Mouse (Mus musculus) heart, embryonic 16.5 days (tissue): ENCODE data around the gene Gm10974. TPM values are rescaled to one million over a fixed set of nuclear protein-coding genes. Genes with fewer than 3 reads are reported as not detected.

Experiments used
- ATAC-seq: fragments of 200-750 bp; cut with Nextera tagmentation; replicated peaks from 2 replicates; pipeline ENCODE4 v1.8.0; 2017; ENCODE audit warnings: moderate number of reproducible peaks; ENCODE audit not compliant: insufficient read depth, low FRiP score; ENCODE audit errors: extremely low read depth
- H3K27ac ChIP-seq: fragments of 300-500 bp; sonication (generic); 2 replicates; pipeline ENCODE4 v1.5.1; 2014; ENCODE audit warnings: mild to moderate bottlenecking, low read length, control low read depth, moderate library complexity
- H3K27me3 ChIP-seq: fragments of 300-500 bp; sonication (generic); 2 replicates; pipeline ENCODE4 v1.6.1; 2014; ENCODE audit warnings: low read length, mixed read lengths; ENCODE audit not compliant: control insufficient read depth, insufficient read depth
- H3K36me3 ChIP-seq: fragments of 300-500 bp; sonication (generic); 2 replicates; pipeline ENCODE4 v1.6.1; 2014; ENCODE audit not compliant: control insufficient read depth, insufficient read depth
- H3K4me1 ChIP-seq: fragments of 300-500 bp; sonication (generic); 2 replicates; pipeline ENCODE4 v1.6.1; 2014; ENCODE audit warnings: low read length, mixed read lengths; ENCODE audit not compliant: control insufficient read depth, insufficient read depth
- H3K4me2 ChIP-seq: fragments of 300-500 bp; sonication (generic); 2 replicates; pipeline ENCODE4 v1.6.1; 2014; ENCODE audit warnings: low read depth, mild to moderate bottlenecking, control low read depth, low read length
- H3K4me3 ChIP-seq: fragments of 300-500 bp; sonication (generic); 2 replicates; pipeline ENCODE4 v1.5.1; 2014; ENCODE audit warnings: mild to moderate bottlenecking, control low read depth, low read length
- H3K9ac ChIP-seq: fragments of 300-500 bp; sonication (generic); 2 replicates; pipeline ENCODE4 v1.6.1; 2014; ENCODE audit warnings: low read length, control low read depth
- H3K9me3 ChIP-seq: fragments of 300-500 bp; sonication (generic); replicated peaks from 2 replicates; pipeline ENCODE4 v1.6.1; 2016; ENCODE audit warnings: low read length; ENCODE audit not compliant: control insufficient read depth
- WGBS: fragments of 180-500 bp; shearing (Covaris S2); extraction: QIAGEN DNeasy Blood & Tissue Kit; methylation state at CpG from one replicate; pipeline ENCODE4 v1.1.7; 2014; 5-methylcytosine and 5-hydroxymethylcytosine counted together
- polyA plus RNA-seq: library from polyadenylated mRNA; unstranded; fragments of >200 nt; fragmentation: Nextera tagmentation; extraction: Ambion mirVana; gene quantifications from 2 replicates; pipeline ENCODE4 v1.2.1, GENCODE M21; 2015

Gene Gm10974
- polyA plus RNA-seq, 1 experiment from 2014 or later: not detected

DNA sequence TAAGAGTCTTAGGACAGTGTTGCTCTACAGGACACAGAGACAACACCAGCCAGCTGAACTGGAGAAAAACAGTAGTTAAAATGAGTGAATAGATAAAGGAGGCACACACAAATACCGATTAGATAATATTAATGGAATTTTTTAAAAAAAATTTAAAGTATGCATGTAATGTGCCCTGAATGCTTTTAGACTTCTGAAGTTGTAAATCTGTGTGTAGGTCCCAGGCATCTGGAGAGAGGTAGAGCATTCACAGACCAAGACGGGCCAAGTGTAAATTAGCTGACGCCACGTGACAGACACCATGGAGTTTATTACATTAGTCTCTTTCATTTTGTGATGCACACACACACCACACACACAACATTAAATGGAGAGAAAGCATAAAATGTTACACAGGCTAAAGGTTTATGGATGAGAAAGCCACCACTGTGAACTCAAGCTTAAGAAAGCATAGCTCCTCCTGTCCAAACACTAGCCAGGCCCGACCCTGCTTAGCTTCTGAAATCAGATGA is 4.3 kb downstream of the Gm10974 start:
- Histone ChIP-seq H3K27ac (no peak overlapping the region; the same call in 1 of the 2 replicates), H3K4me3 (no peak overlapping the region)

GRCm38 (mm10) chr7:66370970-66371369 is 5.3 kb downstream of the Gm10974 start:
- Histone ChIP-seq H3K9ac (no peak overlapping the region), H3K36me3 (no peaks in the 10 kb centered on the region), H3K27me3 (no peaks in the 10 kb centered on the region), H3K4me2 (no peak overlapping the region), H3K9me3 (no peaks in the 10 kb centered on the region), H3K27ac (no peak overlapping the region), H3K4me1 (peaks cover 7% of the 10 kb centered on the region), H3K4me3 (no peak overlapping the region)
- no peak for ATAC-seq
- 76% methylated on average over 6 of the region's 6 CpGs for WGBS

More for the DNA sequence above, 4.3 kb downstream of the Gm10974 start:
- ATAC-seq: no peak
- 43% methylated on average over 5 of the region's 5 CpGs for WGBS
- Histone ChIP-seq H3K27me3 (no peaks in the 10 kb centered on the region), H3K36me3 (no peaks in the 10 kb centered on the region), H3K4me2 (no peak overlapping the region), H3K9me3 (no peaks in the 10 kb centered on the region), H3K4me1 (peaks cover 7% of the 10 kb centered on the region), H3K9ac (no peak overlapping the region; the same call in 1 of the 2 replicates)

- no peak overlapping the region for H3K27ac ChIP-seq
- H3K27me3 ChIP-seq: no peaks in the 10 kb centered on the region
- H3K4me2 ChIP-seq: no peak overlapping the region
- H3K36me3 ChIP-seq: no peaks in the 10 kb centered on the region
- H3K9me3 ChIP-seq: no peaks in the 10 kb centered on the region
- no peak overlapping the region for H3K4me3 ChIP-seq
- no peak for ATAC-seq
- H3K4me1 ChIP-seq: peaks cover 9% of the 10 kb centered on the region
- no peak overlapping the region for H3K9ac ChIP-seq
- 87% methylated on average over 3 of the region's 3 CpGs for WGBS
Observed at GRCm38 (mm10) chr7:66373391-66373790, 7.7 kb downstream of the Gm10974 start.

- Histone ChIP-seq H3K36me3 (peaks cover 5% of the 10 kb centered on the region; the same call in 1 of the 2 replicates), H3K27me3 (no peaks in the 10 kb centered on the region), H3K4me3 (no peak overlapping the region), H3K9ac (no peak overlapping the region), H3K9me3 (no peaks in the 10 kb centered on the region), H3K4me2 (no peak overlapping the region), H3K27ac (no peak overlapping the region), H3K4me1 (0 out of 2 replicates have a peak, but pooled peaks cover 2% of the 10 kb centered on the region)
- WGBS: 76% methylated on average over 4 of the region's 4 CpGs
- ATAC-seq: no peak
Observed at GRCm38 (mm10) chr7:66375736-66376135, 10.0 kb downstream of the Gm10974 start.

- Histone ChIP-seq H3K4me3 (no peak overlapping the region), H3K4me2 (no peak overlapping the region)
- 73% methylated on average over 10 of the region's 10 CpGs for WGBS
Observed at GRCm38 (mm10) chr7:66376560-66376959, 10.9 kb downstream of the Gm10974 start.

GRCm38 (mm10) chr7:66384213-66384612 is 18.5 kb downstream of the Gm10974 start:
- 49% methylated on average over 5 of the region's 5 CpGs for WGBS
- Histone ChIP-seq H3K27me3 (no peaks in the 10 kb centered on the region), H3K27ac (no peak overlapping the region; the same call in 1 of the 2 replicates), H3K4me3 (no peak overlapping the region), H3K4me2 (peak overlapping the region; percentile 31; the same call in 1 of the 2 replicates), H3K9ac (no peak overlapping the region), H3K4me1 (peaks cover 5% of the 10 kb centered on the region; the same call in 1 of the 2 replicates), H3K9me3 (no peaks in the 10 kb centered on the region), H3K36me3 (peaks cover 5% of the 10 kb centered on the region; the same call in 1 of the 2 replicates)
- no peak for ATAC-seq

More at GRCm38 (mm10) chr7:66376560-66376959, 10.9 kb downstream of the Gm10974 start:
- no peak overlapping the region for H3K27ac ChIP-seq
- no peaks in the 10 kb centered on the region for H3K27me3 ChIP-seq
- ATAC-seq: no peak
- H3K9ac ChIP-seq: no peak overlapping the region
- 0 out of 2 replicates have a peak, but pooled peaks cover 2% of the 10 kb centered on the region for H3K4me1 ChIP-seq
- peaks cover 5% of the 10 kb centered on the region; the same call in 1 of the 2 replicates for H3K36me3 ChIP-seq
- no peaks in the 10 kb centered on the region for H3K9me3 ChIP-seq

GRCm38 (mm10) chr7:66384891-66385290 is 19.2 kb downstream of the Gm10974 start:
- H3K4me1 ChIP-seq: peaks cover 5% of the 10 kb centered on the region; the same call in 1 of the 2 replicates
- no peak overlapping the region for H3K4me3 ChIP-seq
- no peaks in the 10 kb centered on the region for H3K9me3 ChIP-seq
- H3K27me3 ChIP-seq: no peaks in the 10 kb centered on the region
- H3K4me2 ChIP-seq: no peak overlapping the region
- no peak overlapping the region for H3K27ac ChIP-seq
- WGBS: 84% methylated on average over 8 of the region's 8 CpGs
- H3K9ac ChIP-seq: no peak overlapping the region
- ATAC-seq: no peak
- H3K36me3 ChIP-seq: peaks cover 5% of the 10 kb centered on the region; the same call in 1 of the 2 replicates

GRCm38 (mm10) chr7:66385826-66386225 is 20.1 kb downstream of the Gm10974 start:
- WGBS: 93% methylated on average over 12 of the region's 12 CpGs
- no peak overlapping the region for H3K27ac ChIP-seq
- H3K36me3 ChIP-seq: no peaks in the 10 kb centered on the region
- no peaks in the 10 kb centered on the region for H3K27me3 ChIP-seq
- ATAC-seq: no peak
- H3K4me1 ChIP-seq: peaks cover 5% of the 10 kb centered on the region; the same call in 1 of the 2 replicates
- H3K9me3 ChIP-seq: no peaks in the 10 kb centered on the region
- H3K4me3 ChIP-seq: no peak overlapping the region
- no peak overlapping the region for H3K9ac ChIP-seq
- no peak overlapping the region for H3K4me2 ChIP-seq

GRCm38 (mm10) chr7:66386411-66386810 is 20.7 kb downstream of the Gm10974 start:
- Histone ChIP-seq H3K9ac (no peak overlapping the region), H3K4me3 (no peak overlapping the region), H3K27ac (no peak overlapping the region), H3K4me1 (peaks cover 5% of the 10 kb centered on the region; the same call in 1 of the 2 replicates), H3K36me3 (no peaks in the 10 kb centered on the region), H3K27me3 (no peaks in the 10 kb centered on the region), H3K4me2 (no peak overlapping the region), H3K9me3 (no peaks in the 10 kb centered on the region)
- no peak for ATAC-seq
- WGBS: 92% methylated on average over 6 of the region's 6 CpGs
